Mouse (Mus musculus): ENCODE data around the gene Sun2.

Gene Sun2

DNA sequence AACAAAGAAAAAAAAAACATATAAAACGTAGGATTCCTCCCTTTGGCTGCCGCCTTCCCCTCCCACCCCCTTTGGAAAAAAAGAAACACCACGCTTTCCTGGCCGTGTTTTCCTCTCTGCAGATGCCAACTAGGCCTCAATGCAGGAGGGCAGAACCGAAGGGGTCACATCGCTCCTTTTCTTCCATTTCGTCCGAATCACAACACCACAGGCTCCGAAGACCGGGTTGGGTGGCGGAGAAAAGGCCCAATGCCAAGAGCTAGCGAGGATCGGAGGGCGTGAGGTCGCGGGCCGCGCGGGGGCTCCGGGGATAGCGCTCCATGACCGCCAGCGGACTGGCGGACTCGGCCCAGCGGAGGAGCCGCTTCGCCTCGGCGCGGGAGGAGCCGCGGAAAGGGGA lies 55.2 kb downstream of the Sun2 start:
- peak; percentile 16 for DNase-seq (ENCODE audit: low read depth, low spot score)

DNA sequence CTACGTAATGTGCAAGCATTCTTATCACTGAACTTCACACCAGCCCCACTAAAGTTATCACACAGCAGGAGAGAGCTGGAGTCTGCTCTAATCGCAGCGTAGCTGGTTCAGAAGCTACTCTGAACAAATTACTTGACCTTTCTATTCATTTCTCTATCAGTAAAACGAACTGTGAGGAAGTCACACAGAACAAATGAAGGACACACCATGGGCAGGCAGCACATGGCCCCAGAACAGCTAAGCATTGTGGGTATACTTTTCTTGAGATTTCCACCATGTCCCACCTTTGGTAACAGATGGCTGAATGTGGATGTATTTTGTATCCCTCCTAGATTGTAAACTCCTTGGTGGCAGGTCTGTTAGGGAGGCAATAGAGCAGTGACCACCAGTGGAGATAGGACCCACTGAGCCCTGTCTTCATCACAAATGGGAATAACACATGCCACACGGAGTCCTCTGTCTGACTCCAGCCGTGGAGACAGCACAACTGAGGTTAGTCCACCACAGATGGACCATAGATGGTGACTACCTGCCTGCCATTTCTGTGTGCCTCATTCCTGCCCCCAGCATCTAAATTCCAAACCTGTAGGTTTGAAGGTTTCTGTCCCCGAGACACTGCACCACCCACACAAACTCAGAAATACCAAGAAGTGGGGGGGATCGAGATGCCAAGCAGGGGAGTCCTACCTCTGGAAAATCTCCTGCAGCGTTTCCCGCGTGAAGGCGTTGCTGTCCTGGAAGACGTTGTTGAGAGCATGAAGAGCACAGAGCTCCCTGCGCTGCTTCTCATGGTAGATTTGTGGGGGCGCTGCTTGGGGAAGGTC lies 56.1 kb downstream of the Sun2 start:
- DNase-seq (ENCODE audit: low read depth, low spot score), result no peak

GRCm38 (mm10) chr15:79685141-79685641 lies 57.1 kb downstream of the Sun2 start:
- DNase-seq (ENCODE audit: low read depth, low spot score), result no peak

- no peak for DNase-seq (ENCODE audit: low read depth, low spot score)
Measured at GRCm38 (mm10) chr15:79684616-79685015, 57.7 kb downstream of the Sun2 start.

DNA sequence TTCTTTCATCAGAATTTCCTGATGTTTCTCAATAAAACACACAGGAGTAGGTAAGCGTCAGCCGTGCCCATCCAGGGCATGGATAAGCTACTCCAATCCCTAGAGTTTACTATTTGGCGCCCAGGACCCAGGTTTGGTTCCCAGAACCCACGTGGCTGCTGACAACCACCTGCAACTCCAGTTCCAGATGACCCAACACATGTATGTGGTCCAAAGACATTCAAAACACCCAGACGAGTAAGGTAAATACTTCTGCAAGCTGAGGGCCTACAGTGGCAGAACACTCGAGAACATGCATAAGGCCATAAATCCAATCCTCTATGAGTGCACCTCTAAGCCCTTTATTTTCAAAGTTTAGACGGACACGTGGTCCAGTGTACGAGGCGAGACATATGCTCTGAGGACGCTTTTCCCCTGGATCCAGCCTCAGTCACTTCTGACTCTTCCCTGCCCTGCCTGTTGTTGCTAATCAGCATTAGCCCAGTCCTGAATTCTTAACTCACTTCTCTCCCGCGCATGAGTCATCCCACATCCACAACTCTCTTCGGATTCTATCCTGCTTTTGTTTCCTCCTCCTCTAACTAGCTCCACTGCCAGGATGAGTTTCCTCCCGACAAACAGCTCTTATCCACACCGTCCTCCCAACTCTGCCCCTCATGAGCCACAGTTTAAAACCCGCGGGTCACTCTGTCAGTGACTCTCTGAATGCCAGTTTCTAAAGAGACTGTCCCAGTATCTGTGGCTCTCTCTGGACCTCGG lies 58.5 kb downstream of the Sun2 start:
- DNase-seq (ENCODE audit: low read depth, low spot score), result no peak

- no peak for DNase-seq (ENCODE audit: low read depth, low spot score)
Measured at GRCm38 (mm10) chr15:79683146-79683545, 59.2 kb downstream of the Sun2 start.

- DNase-seq (ENCODE audit: low read depth, low spot score), result no peak
Measured at GRCm38 (mm10) chr15:79681973-79682372, 60.4 kb downstream of the Sun2 start.

- DNase-seq (ENCODE audit: low read depth, low spot score), result no peak
Measured at GRCm38 (mm10) chr15:79677936-79678335, 64.4 kb downstream of the Sun2 start.
